Mouse (Mus musculus) heart, adult 8-10 months (tissue): ENCODE measurements at regions not wholly inside any gene's neighbourhood (a gene's known extent, or its start where the extent isn't known, plus 50 kb on each side); places are given as distances from the start of the nearest gene placed in this dataset.

Experiments used
- DNase-seq: peaks from one replicate; pipeline ENCODE4 v3.0.0; 2022; ENCODE audit warnings: low spot score

DNA sequence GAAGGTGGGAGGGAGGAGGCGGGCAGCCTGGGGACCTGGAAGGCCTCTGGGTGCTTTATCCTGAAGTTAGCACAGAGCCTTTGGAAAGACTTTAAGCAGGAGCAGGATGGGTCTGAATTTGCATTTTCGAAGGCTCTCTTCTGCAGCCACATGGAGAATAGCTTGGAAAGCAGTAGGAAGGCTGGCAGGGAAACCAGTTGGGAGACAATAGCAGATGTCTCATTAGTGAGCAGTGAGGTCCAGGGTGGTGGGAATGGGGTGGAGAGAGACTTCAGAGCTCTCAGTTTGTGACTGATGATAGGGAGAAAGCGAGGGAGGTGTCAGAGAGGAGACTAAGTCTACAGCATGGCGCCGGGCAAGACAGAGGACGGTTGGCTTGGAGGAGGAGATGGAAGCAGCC, 199.1 kb downstream of the Cbln1 start:
- DNase-seq, result no peak

DNA sequence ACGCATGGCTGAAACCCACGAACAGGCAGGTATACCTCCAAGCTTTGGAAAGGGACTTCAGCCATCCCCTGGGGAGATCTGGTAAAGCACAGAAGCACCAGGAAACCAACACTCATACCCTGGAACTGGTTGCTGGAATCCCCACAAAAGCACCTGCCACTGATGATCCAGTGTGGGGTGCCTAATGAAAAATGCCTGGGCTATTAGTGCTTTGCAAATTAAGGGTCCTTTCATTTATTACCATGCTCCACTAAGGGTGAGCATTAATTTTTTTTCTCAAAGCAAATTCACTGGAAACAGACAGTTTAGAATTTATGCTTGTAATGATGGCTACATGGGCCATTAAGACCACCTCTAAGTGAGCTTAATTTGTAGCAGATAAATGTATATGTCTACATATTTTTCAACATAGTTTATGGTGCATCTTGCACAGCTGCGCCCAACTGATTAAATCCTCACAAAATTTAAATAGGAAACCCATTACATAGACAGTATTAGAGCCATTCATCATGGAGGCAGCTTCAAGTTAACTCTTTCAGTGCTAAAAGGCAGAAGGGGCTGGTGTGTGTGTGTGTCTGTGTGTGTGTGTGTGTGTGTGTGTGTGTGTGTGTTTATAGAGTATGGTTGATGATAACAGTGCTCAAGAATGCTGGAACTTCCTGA, 201.8 kb downstream of the Cbln1 start:
- no peak for DNase-seq

DNA sequence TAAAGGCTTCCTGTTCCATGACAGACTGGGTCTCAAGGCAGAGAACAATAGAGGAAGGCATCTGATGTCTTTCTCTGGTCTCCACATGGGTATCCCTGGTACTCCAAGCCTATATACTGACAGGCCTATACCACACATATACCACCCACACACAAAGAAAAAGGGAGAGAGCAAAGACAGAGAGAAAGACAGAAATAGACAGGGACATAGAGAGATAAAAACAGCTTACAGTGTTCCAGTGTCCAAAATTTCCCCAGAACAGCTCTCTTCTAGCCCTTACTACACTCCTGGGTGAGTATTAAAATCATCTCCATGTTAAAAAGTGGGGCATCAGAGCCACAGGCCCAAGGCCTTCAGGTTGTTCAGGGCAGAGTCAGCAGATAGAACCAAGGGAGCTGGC, 204.2 kb downstream of the Cbln1 start:
- DNase-seq, result no peak

DNA sequence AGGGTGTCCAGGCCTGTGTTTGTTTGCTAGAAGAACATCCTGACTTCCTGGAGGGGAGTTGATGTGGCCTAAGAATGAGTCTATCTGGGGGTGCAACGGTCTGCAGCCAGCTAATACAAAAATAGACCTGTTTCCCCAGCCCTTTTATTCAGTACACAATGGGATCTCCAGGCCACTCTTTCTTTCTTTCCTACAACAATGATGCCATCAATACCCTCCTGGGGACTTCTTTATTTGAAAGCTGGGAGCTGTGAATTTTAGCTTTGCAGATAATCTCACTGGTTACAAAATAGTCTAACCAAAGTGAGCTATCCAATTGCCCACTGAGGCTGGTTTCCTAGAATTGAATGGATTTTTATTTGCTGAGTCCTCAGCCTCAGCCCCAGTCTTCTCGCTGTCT, 207.4 kb downstream of the Cbln1 start:
- DNase-seq, result no peak

DNA sequence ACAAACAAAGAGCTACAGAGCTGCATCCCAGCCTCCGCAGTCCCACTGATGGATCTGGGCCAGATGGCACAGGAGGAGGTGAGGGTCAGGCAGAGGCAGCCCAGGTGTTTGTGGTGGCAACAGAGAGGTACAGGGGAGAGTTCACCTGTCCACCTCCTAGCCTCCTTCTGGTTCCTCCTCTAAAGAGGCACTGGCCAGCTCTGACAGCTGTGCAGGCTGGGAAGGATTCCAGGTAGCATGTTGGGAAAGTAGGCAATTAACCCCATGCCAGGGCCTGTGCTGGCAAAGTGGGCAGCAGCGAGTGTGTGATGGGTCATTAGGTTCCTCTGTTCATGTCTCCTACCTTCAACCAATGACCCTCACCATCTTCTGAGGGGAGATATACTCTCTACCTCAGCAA, 212.1 kb downstream of the Cbln1 start:
- no peak for DNase-seq

DNA sequence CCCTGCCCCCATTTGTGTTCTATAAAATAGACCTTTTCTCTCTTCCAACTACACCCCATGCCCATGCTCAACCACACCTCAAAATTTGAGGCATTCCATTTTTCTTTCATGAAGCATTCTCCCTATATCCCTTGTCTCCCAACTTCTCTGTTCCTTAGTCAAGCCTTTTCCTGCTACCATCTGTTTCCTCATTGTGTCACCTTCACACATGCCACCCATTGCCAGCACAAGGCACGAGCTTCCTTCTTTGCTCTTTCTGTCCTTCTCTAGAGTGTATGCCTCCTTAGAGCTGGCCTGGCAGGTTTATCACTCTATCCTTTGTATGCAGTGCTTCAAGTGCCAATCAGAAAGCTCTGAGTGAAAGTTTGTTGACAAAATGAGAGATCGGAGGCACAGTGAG, 229.7 kb downstream of the Cbln1 start:
- no peak for DNase-seq

DNA sequence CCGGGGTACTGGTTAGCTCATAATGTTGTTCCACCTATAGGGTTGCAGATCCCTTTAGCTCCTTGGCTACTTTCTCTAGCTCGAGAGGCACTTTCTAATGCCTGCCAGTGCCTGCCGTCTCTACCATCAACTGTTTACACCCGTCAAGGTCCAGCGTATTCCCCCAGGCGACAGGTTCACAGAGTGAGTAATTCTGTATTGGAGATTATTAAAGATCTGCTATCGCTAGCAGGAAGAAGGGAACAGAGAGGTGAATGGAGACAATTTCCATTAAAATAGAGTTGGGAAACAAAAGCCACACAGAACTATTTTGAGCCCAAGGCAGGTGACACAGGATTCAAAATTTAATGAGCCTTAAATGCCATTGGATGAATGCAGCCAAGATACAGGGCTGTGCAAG, 235.2 kb downstream of the Cbln1 start:
- DNase-seq, result no peak

DNA sequence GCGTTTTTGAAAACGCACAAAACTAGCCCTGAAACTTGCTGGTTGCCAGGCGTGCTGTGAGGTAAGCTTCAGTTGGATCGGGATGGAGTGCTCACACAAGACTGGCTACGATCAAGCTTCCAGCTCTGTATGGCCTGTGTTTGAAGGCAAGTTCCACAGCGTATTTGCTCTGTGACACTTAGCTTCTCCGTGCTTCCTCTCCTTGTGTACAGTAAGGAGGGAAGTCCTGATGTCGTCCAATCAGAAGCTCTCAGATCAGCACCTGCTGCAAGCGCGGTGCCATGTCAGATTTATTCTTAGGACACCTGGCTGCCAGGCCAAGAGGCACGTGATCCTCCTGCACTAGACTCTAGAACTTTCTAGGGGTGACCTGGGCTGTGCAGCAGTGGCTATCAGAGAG, 236.0 kb downstream of the Cbln1 start:
- DNase-seq, result no peak

DNA sequence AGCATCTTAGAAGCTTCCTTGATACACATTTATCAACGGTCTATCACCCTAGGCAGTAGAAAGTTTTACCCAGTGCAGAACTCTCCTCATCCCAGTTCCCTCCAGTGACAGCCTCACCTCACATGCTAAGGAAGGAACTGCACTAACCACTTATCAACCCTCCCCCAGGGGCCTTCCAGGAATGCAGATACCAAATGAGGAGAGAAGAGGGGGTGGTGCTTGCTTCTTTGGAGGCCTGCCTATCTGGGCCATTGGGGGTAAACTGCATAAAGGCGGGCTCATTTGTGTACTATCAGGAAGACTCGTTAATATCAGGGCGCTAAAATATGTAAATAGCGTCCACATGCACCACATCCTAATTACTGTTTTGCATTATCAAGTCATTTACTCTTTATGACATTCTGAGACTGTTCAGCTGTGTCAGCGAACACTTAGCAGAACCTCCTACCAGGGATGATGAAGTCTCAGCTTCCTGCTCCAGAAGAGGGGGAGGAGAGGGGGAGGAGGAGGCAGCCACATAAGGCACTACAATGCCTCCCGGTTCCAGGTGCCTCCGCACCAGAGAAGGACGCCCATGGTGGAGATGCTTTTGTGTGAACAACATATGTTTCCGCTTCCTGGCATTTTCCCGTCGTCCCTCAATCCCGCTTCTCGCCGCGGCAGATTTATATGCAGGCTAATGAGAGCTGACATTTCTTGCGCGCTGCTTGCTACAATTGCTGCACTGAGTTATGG, 236.9 kb downstream of the Cbln1 start:
- DNase-seq, result no peak

DNA sequence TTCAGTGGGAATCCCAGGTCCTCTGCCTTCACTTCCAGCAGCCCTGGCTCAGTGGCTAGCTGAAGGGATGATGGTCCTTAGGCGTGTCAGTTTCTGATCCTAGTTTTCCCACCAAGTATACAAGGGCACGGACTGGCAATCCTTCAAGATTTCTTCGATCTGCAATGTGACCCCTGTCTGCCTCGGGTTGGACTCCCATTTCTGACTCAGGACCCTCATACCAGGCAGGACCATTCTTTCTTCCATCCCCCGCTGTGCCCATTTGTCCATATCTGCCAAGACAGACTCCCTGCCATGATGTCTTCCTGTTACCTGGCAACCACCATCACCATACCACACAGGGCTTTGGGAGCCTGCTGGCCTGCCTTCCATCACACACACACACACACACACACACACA, 238.1 kb downstream of the Cbln1 start:
- DNase-seq, result no peak

DNA sequence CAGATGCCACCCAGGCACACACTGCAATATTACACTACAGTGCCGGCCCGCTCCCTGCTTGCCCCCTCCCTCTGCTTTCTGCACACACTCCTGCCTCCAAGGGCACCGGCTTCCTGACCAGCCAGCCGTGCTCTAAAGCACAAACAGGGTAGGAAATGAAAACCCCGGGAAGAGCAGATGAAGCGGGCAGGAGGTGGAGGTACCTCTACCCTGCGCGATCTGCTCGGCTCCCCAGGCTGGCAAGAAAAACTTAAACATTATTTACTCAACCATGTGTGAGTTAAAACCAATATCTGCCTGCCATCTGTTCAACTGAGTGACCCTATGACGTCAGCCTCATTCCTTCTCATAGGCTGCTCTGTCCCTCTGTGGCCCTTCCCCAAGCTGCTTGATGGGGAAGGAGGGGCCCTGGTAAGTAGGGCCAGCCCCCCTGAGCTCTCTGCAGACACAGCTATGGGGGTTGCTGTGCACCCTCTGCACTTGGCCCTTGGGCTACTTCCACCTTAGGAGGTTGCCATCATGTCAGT, 238.5 kb downstream of the Cbln1 start:
- no peak for DNase-seq

DNA sequence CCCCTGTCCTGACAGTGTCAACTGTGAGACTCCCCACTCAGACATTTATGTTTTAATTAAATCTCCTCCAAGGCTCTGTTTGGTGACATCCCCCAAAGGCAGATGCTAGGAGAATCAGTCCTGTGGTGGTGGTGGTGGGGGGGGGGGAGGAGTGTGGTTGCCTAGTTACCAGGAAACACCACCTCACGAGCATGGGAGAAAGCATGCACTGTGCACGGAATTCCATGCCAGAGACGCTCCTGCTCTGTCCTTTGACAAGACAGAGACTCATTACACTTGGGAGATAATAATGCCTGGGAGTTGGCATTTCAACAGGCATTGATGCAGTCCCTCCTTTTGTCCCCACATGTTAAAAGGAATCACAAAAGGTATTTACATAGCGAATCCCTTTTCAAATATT, 240.6 kb downstream of the Cbln1 start:
- DNase-seq, result no peak

DNA sequence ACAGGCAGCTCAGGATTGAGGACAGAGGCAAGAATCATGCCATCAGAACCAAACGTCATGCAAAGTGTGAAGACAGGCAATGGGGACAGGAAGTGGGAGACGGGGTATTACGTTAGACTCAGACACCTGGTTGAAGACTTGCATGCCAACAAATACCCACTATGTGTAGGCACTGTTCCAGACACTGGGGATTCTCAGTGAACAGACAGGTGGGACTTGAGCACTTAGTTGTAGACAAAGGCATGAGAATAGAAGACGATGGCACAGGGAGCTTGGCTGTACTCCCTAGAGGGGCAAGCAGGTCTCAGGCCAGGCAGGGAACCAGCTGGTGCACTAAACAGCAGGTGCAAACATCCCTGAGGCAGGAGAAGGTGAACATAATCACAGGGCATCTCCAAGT, 242.3 kb downstream of the Cbln1 start:
- no peak for DNase-seq

DNA sequence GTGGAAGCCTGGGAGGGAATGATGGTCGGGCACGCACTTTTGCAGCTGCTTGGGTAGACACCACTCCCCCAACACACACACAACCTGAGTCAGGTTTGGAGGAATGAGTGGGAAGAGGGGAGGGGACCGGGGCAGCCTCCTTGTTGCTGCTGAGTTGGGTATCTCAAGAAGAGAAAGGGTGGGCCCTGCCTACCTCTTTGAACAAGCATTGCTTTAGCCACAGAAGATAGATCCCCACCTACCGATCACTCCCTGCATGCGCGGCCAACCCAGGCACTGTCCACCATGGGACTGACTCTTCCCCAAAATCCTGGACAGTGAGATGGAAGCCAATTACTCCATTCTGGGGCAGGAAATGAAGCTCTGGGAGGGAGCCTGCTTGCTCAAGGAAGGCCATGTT, 243.2 kb downstream of the Cbln1 start:
- no peak for DNase-seq

DNA sequence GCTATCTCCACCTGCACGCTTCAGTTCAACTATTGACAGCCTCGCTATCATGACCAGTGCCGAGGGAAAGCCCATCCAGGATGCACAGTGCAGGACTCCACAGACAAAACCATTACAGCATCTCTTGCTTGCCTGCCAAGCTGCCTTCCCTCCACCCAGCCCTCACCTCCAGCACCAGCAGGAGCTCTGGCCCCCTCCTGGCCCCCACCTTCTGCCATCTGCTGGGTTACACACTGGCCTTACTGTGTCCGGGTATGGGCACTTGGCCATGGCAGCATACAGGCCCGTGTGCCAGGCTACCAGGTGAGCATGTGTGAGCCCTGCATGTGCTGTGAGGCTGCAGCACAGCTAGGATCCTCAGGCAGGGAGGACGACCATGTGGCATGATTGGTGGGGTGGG, 243.6 kb downstream of the Cbln1 start:
- no peak for DNase-seq

DNA sequence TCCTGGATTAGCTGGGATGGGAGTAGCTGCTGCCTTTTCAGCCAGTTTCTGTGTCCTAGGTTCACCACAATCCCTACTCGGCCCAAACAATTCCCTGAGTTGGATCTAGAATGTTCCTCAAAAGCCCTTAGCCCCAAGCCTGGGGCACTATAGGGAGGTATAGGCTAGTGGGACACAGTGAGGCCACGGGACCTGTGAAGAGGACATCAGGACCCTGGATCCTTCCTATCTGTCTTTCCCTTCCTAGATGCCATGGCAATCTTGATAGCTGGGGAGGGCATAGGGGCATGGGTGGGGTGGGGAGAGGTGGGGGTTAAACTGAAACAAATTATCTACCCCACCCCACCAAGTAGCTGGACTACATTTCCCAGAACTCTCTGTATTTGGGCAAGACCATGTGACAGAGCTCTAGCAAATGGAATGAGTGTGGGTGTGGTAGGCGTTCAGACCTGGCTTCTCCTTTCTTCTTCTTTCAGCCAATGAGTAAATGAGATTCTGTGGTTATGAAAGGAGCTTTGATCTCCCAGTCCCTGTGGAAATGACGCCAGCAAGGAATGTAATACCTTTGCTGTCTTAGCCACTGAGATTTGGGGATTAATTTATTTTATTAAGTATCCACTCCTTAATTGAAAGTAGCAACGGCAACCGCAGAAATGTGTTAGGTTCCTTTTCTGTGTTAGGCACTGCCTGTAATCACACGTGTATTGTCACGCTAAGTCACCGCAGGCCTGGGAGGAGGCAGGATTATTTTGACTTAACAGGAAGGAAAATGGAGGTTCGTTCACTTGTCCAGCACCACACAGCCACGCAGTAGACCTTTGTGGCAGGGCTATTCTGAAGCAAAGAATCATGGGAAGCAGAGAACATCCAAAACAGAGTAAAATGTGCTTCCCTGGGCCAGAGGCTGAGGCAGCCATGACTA, 246.6 kb downstream of the Cbln1 start:
- DNase-seq, result no peak

DNA sequence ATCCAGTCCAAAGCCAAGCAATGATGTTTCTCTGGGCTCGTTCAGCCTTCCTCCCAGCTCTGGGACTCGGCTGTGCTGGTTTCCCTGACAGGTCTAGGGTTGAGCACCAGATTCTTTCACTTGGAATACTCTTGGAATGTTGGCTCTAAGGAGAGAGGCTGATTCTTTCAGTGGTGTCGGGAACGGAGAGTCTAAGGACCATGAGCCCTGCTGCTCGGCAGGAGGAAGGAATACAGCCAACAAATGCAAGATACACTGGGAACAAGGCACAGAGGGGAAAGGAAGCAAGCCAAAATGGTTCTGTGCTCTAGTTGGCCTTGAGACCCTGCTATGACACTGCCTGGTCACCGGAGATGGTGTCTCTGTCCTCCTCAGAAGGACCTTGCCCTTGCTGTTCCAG, 251.8 kb downstream of the Cbln1 start:
- no peak for DNase-seq

DNA sequence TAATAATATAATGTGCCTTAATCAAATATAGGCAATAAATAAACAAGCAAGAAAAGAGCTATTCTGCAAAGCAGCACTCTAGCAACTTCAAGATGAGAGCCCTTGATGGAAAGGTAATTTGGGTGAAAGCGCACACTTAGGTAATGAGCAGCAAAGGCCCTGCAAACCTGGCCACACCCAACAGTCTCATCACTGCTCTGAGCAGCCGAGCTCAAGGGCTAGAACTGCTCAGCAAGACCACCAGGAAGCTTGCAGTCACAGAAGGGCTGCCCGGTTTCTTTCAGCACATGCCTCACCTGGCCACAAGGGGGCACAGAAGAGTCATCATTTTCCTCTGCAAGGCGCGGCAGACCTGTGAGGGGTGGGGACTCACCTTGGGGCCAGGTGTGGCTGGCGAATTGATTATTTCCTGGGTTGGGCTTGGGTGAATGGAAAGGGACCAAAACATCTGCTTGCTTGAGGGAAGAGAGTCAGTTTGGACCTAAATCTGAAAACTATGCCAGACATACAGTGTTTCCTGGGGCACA, 253.4 kb downstream of the Cbln1 start:
- no peak for DNase-seq

DNA sequence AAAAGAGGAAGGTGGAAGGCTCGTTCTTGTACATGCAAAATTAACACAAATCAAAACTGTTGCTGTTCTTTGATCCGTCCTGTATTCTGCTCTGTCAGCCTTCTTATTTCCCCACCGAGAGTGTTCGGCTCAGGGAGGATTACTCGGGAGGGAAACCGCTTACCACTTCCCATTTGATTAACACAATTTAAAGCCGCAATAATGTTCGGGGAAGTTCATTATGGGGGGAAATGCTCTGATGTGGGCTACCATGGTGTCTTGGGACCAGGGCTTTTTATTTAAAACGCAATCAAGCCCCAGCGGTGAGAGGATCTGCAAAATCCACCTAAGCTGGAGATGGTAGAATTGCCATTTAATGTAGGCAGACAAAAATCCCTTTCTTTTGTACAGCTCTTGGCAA, 257.4 kb downstream of the Cbln1 start:
- no peak for DNase-seq

DNA sequence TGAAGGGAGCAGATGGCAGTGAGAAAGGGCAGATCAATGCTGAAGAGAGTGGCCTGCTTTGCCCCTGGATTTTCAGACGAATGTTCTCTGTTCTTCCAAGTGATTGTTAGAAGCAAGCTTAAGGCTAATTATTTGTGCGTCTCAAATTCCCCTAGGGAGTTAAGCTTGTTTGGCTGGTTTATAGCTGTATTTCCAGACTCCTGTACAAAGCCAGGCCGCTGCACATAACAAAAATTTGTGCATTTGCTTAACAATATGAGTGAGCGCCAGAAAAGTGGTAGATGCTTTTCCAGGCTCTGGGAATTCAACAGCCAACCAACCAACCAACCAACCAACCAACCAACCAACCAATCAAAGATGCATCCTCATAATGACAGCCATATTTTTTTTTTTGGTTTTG, 261.9 kb downstream of the Cbln1 start:
- DNase-seq, result no peak

DNA sequence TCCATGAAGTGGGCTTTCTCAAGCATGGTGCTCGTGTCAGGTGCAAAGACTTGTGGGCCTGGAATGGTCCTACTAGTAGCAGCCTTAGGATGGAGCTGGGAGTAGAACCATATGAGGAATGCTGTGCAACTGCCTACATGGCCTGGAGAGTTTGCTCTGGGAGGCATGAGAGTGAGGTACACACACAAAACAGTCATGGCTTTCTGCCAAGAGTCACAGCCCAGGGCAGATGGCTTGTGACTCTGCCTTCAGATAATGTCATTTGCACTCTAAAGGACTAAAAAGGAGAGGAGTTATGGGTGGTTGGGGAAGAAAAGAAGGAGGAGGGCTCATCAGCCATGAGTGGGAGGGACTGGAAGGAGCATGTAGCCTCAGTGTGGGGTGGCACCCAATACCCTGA, 263.1 kb downstream of the Cbln1 start:
- no peak for DNase-seq

DNA sequence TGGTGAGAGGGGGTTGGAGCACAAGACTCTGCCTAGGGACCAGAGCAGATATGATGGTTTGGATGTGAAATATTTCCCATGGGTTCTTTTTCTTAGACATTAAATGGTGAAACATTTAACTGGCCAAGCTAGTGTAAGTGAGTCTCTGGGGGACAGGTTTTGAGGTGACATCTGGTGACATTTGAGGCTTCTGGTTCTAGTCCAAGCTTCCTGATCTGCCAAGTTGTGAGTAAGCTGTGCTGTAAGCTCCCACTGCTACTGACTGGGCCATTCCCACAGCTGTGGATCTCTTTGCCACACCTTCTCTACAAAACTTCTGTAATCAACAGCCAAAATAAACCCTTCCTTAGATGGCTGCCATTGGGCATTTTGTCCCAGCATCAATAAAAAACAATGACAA, 264.4 kb downstream of the Cbln1 start:
- DNase-seq, result no peak
